Mouse (Mus musculus) frontal cortex, postnatal 14 days (tissue): ENCODE data around the gene Sdccag8.
A peak's percentile ranks its signal among the peaks of the same experiment; 100 is the strongest.

Experiments
- DNase-seq, 2 experiments: peaks; one replicate each; pipeline ENCODE4 v3.0.0; 2022; ENCODE audit warnings: low spot score in 2 of 2

Gene Sdccag8

GRCm38 (mm10) chr1:176982671-176983070, 168.2 kb downstream of the Sdccag8 start:
- DNase-seq: no peak

GRCm38 (mm10) chr1:176985691-176986090, 171.2 kb downstream of the Sdccag8 start:
- DNase-seq: no peak

- DNase-seq: no peak
Measured at GRCm38 (mm10) chr1:176986275-176986674, 171.8 kb downstream of the Sdccag8 start.

- no peak for DNase-seq
Measured at GRCm38 (mm10) chr1:176986990-176987740, 172.7 kb downstream of the Sdccag8 start.

GRCm38 (mm10) chr1:176991473-176991872, 177.0 kb downstream of the Sdccag8 start:
- DNase-seq: no peak

GRCm38 (mm10) chr1:176992517-176992916, 178.1 kb downstream of the Sdccag8 start:
- no peak for DNase-seq

- DNase-seq: no peak
Measured at GRCm38 (mm10) chr1:176993141-176994010, 178.9 kb downstream of the Sdccag8 start.

- DNase-seq: no peak
Measured at GRCm38 (mm10) chr1:176994087-176994486, 179.6 kb downstream of the Sdccag8 start.

- DNase-seq: no peak
Measured at GRCm38 (mm10) chr1:176994707-176995418, 180.4 kb downstream of the Sdccag8 start.

GRCm38 (mm10) chr1:176995419-176995775, 180.9 kb downstream of the Sdccag8 start:
- no peak for DNase-seq

- DNase-seq: no peak
Measured at GRCm38 (mm10) chr1:176996166-176996565, 181.7 kb downstream of the Sdccag8 start.

- DNase-seq: peak in 1 of 2 experiments; percentile 60
Measured at GRCm38 (mm10) chr1:176996630-176997201, 182.3 kb downstream of the Sdccag8 start.

- DNase-seq: no peak
Measured at GRCm38 (mm10) chr1:176997254-176997653, 182.8 kb downstream of the Sdccag8 start.

- no peak for DNase-seq
Measured at GRCm38 (mm10) chr1:176997711-176998689, 183.5 kb downstream of the Sdccag8 start.

- no peak for DNase-seq
Measured at GRCm38 (mm10) chr1:176999011-176999410, 184.6 kb downstream of the Sdccag8 start.

GRCm38 (mm10) chr1:177002951-177003350, 188.5 kb downstream of the Sdccag8 start:
- DNase-seq: no peak

- DNase-seq: no peak
Measured at GRCm38 (mm10) chr1:177004041-177004741, 189.7 kb downstream of the Sdccag8 start.

- no peak for DNase-seq
Measured at GRCm38 (mm10) chr1:177007405-177007804, 192.9 kb downstream of the Sdccag8 start.

- DNase-seq: no peak
Measured at GRCm38 (mm10) chr1:177008777-177009176, 194.3 kb downstream of the Sdccag8 start.

- no peak for DNase-seq
Measured at GRCm38 (mm10) chr1:177010041-177010440, 195.6 kb downstream of the Sdccag8 start.
